Mouse (Mus musculus): ENCODE results near the gene Lmln. TPM values are rescaled to one million over a fixed set of nuclear protein-coding genes. Genes with fewer than 3 reads are reported as not detected.
"Not testable (repeated sequence)": the region's sequence is repeated elsewhere in the genome, so short reads cannot be mapped to it uniquely, and the experiment has no call there.

The Lmln gene
- total RNA-seq, 2 experiments from 2014 or later, result 1.2 to 1.5 TPM

DNA sequence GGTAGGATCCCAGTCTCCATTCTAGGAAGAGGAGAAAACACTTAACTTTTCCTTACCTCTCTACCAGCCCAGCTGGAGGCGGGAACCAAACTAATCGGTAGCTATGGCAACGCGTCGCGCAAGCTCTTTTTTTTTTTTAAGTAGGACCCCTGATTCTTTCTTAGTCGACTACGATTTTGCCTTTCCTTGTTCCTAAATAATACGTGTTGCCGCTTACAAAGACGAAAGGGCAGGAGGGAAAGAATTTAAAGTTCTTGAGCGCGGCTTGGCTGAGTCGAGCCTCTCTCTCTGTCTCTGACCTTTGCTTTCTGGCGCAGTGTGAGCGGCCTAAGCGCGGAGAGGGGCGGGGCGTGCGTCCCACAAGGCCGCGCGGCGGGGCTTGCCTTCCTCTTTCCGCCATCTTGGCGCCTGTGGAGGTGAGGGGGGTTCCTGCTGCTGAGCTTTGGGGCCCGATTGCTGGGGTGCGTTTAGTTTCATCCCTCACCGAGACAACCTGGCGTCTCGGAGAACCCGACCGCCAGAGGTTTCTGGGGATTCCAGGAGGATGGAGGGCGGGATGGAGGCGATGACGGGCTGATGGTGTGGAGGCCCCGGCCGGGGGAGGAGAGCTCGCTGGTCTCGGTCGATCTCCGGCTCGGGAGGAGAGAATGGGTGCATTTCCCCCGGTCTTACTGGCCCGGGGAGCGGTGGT, 6.1 kb upstream of the Lmln start, which contains the start of the genes Iqcg and Rpl35a:
Gene Iqcg, minus strand, starts transcription at position 124 of the 691 bp plus-strand sequence.
Gene Rpl35a, plus strand, starts transcription at position 359 of the 691 bp plus-strand sequence.
- intact Hi-C loops (cut with DNase I), result no loop called here
- peak; percentile 75 to 90 for DNase-seq

DNA sequence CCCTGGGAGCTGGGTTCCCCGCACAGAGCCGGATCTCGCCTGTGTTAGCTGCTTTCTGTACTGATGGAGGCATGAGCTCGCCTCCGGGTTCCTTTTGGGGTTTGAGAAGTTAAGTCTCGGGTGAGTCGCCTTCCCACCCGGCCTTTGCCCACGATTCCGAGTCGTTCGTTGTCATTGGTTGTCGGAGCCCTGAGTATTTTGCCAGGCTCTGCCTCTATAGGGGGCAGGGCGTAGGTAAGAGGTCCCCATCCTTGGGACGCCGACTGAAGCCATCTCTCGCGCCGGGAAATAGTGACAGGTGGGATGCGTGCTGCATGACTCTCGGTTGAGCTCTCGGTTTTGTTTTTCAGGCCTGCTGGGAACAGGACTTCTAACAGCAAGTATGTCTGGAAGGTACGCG, 5.5 kb upstream of the Lmln start:
- intact Hi-C loops (cut with DNase I), result no loop called here
- DNase-seq, result no peak

DNA sequence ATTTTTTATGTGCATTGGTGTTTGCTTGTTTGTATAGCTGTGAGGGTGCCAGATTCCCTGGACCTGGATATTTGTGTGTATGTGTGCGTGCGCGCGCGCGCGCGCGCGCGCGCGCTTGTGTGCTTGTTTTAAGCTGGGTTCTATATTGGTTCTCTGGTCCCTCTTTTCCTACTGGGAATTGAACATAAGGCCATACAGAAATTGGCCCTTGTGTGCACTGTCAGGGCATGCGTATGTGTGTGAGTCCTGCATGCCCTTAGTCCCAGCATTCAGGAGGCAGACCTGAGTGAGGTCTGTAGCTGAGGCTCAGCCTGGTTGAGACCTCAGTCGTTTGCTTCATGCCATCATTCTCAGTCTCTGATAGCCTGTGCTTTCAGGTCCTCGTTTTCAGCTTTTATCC, 4.3 kb upstream of the Lmln start:
- no peak for DNase-seq
- intact Hi-C loops (cut with DNase I), result no loop called here

DNA sequence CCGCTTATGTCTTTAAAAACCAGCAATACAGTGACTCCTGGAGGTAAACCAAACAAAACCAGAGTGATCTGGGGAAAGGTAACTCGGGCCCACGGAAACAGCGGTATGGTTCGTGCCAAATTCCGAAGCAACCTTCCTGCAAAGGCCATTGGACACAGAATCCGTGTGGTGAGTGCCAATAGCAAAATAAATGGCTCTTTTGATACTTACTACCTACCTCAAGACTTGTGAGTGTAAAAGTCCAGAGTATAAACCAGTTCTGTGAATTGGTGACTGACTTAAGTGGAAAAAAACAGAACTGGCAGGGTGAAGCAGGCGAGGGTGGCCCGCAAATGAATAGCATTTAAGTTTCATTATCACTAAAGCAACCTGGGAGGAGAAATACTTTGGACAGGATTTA, 3.7 kb upstream of the Lmln start:
- intact Hi-C loops (cut with DNase I); DNase-seq: not testable (repeated sequence)

DNA sequence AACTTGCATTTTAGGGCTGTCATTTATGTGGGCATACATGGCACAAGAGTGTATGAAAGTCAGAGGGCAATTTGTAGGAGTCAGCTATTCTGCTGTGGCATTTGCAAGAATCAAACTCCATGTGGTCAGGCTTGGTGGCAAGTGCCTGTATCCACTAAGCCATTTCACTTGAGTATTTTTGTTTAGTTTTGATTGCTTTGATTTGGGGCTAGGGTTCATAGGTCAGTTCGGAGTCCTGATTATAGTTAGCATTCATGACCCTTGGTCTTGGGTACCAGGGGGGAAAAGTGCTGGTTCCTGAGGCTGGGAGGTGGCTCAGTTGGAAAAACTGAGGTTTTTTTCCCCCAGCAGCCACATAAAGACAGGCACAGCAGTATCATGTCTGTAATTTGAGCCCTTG, 2.9 kb upstream of the Lmln start:
- intact Hi-C loops (cut with DNase I), result no loop called here

DNA sequence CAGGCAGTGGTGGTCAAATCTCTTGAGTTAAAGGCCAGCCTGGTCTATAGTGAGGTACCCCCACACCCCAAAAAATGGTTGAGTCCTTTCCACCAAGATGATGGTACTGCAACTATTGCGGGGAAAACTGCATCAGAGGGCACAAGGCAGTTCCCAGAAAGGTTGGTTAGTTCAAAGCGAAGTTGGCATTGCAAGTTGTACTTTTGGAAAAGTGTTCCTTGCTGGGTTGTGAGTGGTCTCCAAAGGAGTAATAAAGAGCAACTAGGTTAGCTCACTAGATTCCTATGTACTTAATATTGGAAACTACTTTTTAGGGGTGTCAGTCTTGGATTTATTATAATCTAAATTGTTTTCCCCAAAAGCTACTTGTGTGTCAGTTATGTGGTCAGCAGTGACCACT, 1.4 kb upstream of the Lmln start:
- no peak for DNase-seq
- intact Hi-C loops (cut with DNase I), result no loop called here

More for the DNA sequence above, 2.9 kb upstream of the Lmln start:
- no peak for DNase-seq

DNA sequence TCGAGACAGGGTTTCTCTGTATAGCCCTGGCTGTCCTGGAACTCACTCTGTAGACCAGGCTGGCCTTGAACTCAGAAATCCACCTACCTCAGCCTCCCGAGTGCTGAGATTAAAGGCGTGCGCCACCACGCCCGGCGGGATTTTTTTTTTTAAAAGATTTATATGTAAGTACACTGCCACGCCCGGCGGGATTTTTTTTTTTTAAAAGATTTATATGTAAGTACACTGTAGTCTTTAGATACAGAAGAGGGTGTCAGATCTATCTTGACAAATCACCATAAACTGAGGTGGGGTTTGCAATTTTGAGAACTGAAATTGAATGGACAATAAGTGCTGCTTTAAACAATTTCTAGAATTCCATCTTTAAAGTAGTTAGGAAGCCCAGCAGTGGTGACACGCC, 921 bp upstream of the Lmln start:
- no peak for DNase-seq
- intact Hi-C loops (cut with DNase I), result no loop called here

DNA sequence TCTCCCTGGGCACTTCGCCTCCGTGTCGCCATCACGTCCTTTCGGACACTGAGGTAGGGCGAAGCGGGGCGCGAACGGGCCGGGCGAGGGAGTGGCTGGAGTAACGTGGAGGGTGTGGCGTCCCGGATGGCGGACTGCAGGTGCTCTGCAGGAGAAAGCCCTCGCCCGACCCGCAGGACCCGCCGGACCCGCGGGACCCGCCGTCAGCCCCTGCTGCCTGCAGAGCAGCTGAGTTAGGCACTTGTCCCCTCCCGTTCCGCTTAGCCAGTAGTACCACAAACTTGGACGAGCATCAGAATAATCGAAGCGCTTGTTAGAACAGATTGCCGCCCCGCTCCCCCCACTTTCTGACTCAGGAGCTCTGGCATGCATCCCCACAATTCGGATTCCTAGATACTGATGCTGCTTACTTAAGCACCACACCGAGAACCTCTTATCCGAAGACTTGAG, 386 bp downstream of the Lmln start:
- intact Hi-C loops (cut with DNase I), result no loop called here
- DNase-seq, result no peak

DNA sequence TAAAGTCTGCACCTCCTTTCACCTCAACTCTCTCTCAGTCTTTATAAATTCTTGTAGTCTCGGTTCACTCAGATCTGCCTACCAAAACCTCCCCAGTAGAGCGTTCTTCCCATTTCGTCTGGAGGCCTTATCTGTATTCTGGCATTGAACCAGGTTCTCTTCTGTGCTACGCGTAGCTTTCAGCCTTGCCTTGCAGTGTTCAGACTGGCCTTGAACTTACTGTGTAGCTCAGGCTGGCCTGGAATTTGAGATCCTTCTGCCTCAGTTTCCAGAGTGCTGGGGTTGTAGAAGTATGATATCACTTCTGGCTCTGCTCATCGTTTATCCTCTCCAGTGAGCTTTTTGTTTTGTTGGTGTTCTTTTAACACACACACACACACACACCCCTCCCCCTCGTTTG, 946 bp downstream of the Lmln start:
- DNase-seq, result no peak
- intact Hi-C loops (cut with DNase I), result no loop called here

DNA sequence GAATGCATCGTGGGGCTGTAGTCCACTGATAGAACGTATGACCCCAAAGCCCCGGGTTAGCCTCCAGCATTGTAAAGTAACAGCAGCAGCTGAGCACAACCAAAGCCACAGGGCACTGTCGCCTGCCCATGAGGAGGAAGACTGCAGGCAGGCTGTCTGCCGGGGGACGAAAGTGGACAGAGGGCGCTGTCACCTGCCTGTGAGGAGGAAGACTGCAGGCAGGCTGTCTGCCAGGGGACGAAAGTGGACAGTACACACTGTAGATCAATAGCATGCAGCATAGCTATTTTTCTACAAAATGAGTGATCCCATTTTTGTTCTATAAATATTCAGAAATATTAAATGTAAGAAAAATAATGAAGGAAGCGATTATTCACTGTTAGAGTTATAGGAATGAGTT, 2.3 kb downstream of the Lmln start:
- intact Hi-C loops (cut with DNase I), result no loop called here

DNA sequence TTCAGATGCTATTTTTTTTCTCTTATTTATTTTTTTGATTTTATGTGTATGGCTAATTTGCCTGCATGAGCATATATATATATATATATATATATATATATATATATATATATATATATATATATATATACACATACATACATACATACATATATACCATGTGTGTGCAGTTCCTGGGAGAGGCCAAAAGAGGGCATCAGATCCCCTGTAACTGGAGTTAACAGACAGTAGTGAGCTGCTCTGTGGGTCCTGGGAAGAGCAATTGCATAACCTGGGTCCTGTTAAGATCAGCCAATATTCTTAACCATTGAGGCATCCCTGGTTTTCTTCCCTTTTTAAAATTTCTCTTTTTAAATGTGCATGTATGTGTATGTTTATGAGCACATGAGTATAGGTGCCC, 8.6 kb downstream of the Lmln start:
- intact Hi-C loops (cut with DNase I), result no loop called here
- DNase-seq, result no peak

More for the DNA sequence above, 2.3 kb downstream of the Lmln start:
- DNase-seq, result no peak

DNA sequence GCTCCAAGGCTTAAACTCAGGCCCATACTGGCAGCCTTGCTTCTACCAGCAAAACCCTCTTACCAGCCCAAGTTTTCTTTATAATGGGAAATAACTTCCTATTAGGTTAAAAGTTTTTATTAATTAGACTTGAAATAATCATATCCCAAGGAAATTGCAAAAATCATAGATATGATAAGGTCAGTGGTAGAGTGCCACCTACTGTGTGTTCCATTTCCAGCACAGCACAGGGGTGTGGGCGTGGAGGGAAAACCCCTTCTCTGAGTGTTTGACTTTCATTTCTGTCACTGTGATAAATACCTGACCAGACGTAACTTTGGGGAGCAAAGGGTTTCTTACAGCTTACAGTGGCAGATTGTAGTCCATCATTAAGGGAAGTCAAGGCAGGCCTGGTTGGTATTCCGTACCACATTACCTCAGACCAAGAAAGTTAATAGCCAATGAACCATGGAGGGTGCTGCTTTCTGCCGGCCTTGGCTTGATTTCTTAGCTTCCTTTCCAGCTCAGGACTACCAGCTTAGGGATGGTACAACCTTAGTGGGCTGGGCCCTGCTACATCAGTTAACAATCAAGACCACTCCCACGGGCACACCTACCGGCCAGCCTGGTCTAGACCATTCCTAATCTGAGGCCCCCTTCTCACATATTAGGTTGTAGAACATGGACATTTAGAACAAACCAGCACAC, 10.7 kb downstream of the Lmln start:
- intact Hi-C loops (cut with DNase I), result no loop called here
- DNase-seq, result no peak

DNA sequence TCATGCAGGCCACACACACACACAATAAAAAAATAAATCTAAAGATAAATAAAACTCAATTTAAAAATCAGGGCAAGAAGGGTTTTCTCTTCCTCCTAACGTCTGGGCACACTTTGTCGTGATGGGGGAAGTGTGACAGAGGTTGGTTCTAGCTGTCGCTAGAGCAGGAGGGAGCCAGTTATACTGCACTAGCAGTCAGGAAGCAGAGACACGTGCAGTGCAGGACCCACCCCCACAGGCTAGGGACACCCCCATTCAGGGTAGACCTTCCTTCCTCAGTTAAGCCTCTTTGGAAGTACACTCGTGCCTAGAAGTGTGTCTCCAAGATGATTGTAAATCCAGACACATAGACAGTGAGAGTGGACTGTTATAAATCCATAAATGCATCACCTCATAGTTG, 12.6 kb downstream of the Lmln start:
- intact Hi-C loops (cut with DNase I), result no loop called here
- DNase-seq, result no peak

DNA sequence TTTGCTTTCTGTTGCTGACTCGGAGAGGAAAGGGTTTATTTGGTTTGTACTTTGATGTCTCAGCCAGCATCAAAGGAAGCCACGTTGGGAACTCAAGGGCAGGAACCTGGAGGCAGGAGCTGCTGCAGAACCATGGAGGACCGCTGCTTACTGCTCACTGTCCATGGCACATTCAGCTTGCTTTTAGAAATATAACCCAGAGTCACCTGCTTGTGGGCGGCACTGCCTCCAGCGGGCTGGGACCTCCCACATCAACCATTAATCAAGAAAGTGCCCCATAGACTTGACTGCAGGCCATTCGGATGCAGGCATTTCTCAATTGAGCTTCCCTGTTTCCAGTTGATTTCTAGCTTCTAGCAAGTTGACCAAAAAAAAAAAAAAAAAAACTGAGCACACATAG, 13.8 kb downstream of the Lmln start:
- DNase-seq, result no peak
- intact Hi-C loops (cut with DNase I), result no loop called here

DNA sequence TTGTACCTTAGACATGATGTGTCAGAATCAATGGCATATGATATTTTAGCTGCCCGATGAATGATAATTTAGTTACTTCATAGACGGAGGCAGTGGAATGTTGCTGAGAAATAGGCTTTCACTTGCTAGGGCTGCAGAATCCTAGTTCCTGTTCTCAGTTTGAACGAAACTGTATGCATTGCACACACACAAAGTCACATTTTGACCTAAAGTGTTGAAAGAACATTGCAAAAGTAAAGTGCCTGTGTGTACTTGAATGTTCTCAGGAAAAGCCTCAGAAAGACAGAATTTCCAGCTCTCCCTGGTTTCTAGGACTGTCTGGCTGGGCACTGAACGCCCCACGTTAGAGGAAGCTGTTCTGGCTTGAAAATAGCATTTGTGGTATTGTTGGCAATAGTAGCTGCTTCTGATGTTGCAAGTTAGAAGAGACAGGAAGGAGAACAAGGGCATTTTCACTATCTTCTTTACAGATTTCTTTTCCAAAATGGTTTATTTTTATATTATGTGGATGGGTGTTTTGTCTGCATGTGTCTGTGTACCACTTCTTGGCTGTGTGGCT, 14.8 kb downstream of the Lmln start:
- no peak for DNase-seq
- intact Hi-C loops (cut with DNase I), result no loop called here

DNA sequence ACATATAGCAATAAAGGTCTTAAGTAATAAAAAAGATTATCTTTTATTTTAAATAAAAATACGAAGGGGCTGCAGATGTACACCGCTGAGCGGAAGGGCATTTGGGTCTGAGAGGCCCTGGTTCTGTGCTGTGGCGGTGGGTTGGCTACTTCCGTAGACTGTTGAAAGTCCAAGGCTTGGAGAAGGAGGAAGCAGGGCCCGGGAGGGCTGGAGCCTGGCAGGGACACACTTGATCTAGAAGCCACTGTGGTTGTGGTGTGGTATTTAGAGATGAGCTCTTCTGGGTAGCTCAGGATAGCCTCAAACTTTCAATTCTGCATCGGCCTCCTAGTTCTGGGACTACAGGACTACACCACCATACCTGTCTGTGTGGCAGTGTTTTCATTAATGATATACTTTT, 17.7 kb downstream of the Lmln start:
- intact Hi-C loops (cut with DNase I), result no loop called here
- DNase-seq, result no peak

DNA sequence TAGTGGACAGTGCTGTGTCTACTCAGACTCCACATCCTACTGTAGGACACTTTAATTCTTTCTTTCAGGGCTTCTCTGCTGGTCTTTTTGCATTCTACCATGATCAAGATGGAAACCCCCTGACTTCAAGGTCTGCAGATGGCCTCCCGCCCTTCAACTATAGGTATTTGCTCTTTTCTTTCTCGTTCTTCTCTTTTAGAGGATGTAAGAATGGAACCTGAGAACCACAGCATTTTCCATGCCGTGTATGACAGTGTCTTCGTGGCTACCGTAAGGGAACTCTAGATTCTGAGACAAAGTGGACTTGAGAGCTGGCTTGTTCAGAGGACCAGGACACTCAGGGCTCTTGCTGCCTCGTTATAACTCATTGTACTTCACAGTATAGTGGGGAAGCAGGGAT, 20.6 kb downstream of the Lmln start:
- intact Hi-C loops (cut with DNase I), result no loop called here
- DNase-seq, result no peak

DNA sequence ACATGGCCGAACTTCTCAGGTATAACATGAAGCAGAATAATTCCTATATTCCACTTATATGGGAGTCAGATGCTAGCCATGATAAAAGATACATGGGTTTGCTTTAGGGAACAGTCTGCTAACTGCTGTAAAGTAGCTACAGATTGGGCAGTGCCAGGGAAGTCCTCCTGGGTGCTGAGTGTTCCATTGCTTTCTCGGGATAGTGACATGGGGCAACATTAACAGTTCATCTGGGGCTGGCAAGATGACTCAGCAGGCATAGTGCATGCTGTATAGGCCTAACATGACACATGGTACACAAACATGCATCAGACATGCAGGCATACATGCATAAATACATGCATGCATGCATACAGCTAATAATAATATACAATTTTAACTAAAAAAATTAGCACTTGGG, 21.7 kb downstream of the Lmln start:
- no peak for DNase-seq

DNA sequence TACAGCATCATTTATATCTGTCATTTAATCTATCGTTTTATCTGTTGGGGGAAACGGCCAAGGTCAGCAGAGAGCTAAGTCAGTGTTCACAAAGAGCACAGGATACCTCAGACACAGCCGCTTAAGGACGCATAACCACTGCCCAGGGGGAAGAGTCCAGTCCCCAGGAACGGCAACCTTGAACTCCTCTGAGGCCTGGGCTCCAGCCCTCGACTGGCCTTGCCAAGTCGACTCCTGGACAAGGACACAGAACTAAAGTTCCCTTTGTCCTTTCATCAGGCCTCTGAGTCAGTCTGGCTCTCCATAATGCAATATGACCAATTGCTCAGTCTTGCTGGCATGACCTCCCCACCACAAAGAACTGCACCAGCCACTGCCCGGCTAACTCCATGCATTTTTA, 23.3 kb downstream of the Lmln start:
- intact Hi-C loops (cut with DNase I), result no loop called here
- DNase-seq, result no peak

More for the DNA sequence above, 21.7 kb downstream of the Lmln start:
- intact Hi-C loops (cut with DNase I), result no loop called here

DNA sequence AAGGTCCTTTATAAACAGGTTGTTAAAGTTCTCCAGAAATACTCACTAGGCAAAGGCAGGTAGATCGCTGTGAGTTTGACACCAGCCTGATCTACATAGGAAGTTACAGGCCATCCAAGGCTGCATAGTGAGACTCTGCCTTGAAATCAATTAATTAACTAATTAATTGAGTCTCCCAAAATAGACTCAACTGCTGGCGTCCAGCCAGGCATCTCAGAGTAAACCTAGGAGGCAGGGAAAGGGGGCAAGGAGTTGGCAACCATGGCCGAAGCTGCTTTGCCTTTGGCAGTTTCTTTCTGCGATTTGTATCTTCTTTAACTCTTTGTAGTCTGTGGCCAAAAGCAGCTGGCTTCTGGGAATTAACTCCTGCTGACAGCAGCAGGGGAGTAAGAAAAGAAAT, 51.4 kb downstream of the Lmln start:
- DNase-seq, result no peak
- intact Hi-C loops (cut with DNase I), result no loop called here

DNA sequence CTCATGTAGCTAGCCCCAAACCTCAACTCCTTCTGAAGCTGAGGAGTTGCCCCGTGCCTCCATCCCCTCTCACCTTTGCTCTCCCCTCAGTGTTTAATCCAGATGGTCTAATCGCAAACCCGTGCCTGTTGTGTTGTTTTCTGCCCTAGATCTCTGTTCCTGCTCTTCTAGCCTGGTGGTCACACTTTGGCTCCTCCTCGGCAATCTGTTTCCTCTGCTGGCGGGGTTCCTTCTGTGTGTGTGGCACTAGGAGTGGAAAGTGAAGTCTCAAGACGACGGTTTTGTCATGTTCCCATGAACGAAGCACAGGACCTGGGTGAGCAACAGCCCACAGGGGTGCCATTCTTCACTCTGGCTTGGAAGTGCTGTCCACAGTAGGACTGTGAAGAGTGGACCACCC, 61.1 kb downstream of the Lmln start:
- intact Hi-C loops (cut with DNase I), result no loop called here
- no peak for DNase-seq

Data from gastrocnemius, postnatal 36 days (tissue).